Mouse (Mus musculus) stomach, embryonic 16.5 days (tissue): ENCODE measurements around the gene Thumpd3. TPM values are rescaled to one million over a fixed set of nuclear protein-coding genes. Genes with fewer than 3 reads are reported as not detected.

Source experiments
- ATAC-seq: fragments of 200-750 bp; cut with Nextera tagmentation; 2 replicates; pipeline ENCODE4 v1.8.0; 2017; ENCODE audit warnings: moderate number of reproducible peaks, moderate TSS enrichment; ENCODE audit not compliant: insufficient read depth, low FRiP score
- H3K27ac ChIP-seq: fragments of 300-500 bp; sonication (generic); 2 replicates; pipeline ENCODE4 v1.5.1; 2014; ENCODE audit warnings: low read length
- H3K27me3 ChIP-seq: fragments of 300-500 bp; sonication (generic); 2 replicates; pipeline ENCODE4 v1.6.1; 2014; ENCODE audit warnings: low read length, control low read depth, mixed read lengths; ENCODE audit not compliant: control insufficient read depth, insufficient read depth
- H3K36me3 ChIP-seq: fragments of 300-500 bp; sonication (generic); 2 replicates; pipeline ENCODE4 v1.6.1; 2014; ENCODE audit warnings: low read length; ENCODE audit not compliant: control insufficient read depth, insufficient read depth
- H3K4me1 ChIP-seq: fragments of 300-500 bp; sonication (generic); 2 replicates; pipeline ENCODE4 v1.6.1; 2014; ENCODE audit warnings: low read length, control low read depth, mixed read lengths; ENCODE audit not compliant: control insufficient read depth, insufficient read depth
- H3K4me2 ChIP-seq: fragments of 300-500 bp; sonication (generic); 2 replicates; pipeline ENCODE4 v1.6.1; 2014; ENCODE audit warnings: low read depth, low read length, mixed read lengths
- H3K4me3 ChIP-seq: fragments of 300-500 bp; sonication (generic); replicated peaks from 2 replicates; pipeline ENCODE4 v1.5.1; 2014; ENCODE audit warnings: mild to moderate bottlenecking, low read length
- H3K9ac ChIP-seq: fragments of 300-500 bp; sonication (generic); 2 replicates; pipeline ENCODE4 v1.6.1; 2014; ENCODE audit warnings: low read length
- H3K9me3 ChIP-seq: fragments of 300-500 bp; sonication (generic); replicated peaks from 2 replicates; pipeline ENCODE4 v1.6.1; 2016; ENCODE audit warnings: low read length, control low read depth; ENCODE audit not compliant: control insufficient read depth
- WGBS: fragments of 180-500 bp; shearing (Covaris S2); extraction: QIAGEN DNeasy Blood & Tissue Kit; methylation state at CpG from one replicate; pipeline ENCODE4 v1.1.7; 2014; 5-methylcytosine and 5-hydroxymethylcytosine counted together
- polyA plus RNA-seq: library from polyadenylated mRNA; unstranded; fragments of >200 nt; fragmentation: Nextera tagmentation; extraction: Ambion mirVana; gene quantifications from 2 replicates; pipeline ENCODE4 v1.2.1, GENCODE M21; 2015

Thumpd3 gene
- polyA plus RNA-seq, 1 experiment from 2014 or later = 51.0 TPM

GRCm38 (mm10) chr6:113047016-113047746 is 1.2 kb downstream of the Thumpd3 start:
- peak overlapping the region; percentile 95 for H3K27ac ChIP-seq
- peak overlapping the region; percentile 65 for H3K4me3 ChIP-seq
- peak overlapping the region; percentile 78 for H3K4me2 ChIP-seq
- H3K36me3 ChIP-seq = peaks cover 15% of the 10 kb centered on the region; the same call in 1 of the 2 replicates
- H3K9me3 ChIP-seq = no peaks in the 10 kb centered on the region
- H3K4me1 ChIP-seq = peaks cover 8% of the 10 kb centered on the region; the same call in 1 of the 2 replicates
- H3K27me3 ChIP-seq = no peaks in the 10 kb centered on the region
- no peak for ATAC-seq
- 53% methylated on average over 15 of the region's 15 CpGs for WGBS
- peak overlapping the region; percentile 83 for H3K9ac ChIP-seq

GRCm38 (mm10) chr6:113048371-113048770 is 2.3 kb downstream of the Thumpd3 start:
- no peaks in the 10 kb centered on the region for H3K9me3 ChIP-seq
- H3K27ac ChIP-seq = no peak overlapping the region
- no peak overlapping the region for H3K4me2 ChIP-seq
- WGBS = 94% methylated on average over 2 of the region's 2 CpGs
- peaks cover 15% of the 10 kb centered on the region; the same call in 1 of the 2 replicates for H3K36me3 ChIP-seq
- ATAC-seq = no peak
- H3K9ac ChIP-seq = no peak overlapping the region
- peaks cover 8% of the 10 kb centered on the region; the same call in 1 of the 2 replicates for H3K4me1 ChIP-seq
- H3K27me3 ChIP-seq = no peaks in the 10 kb centered on the region
- no peak overlapping the region for H3K4me3 ChIP-seq

GRCm38 (mm10) chr6:113049159-113049558 is 3.1 kb downstream of the Thumpd3 start:
- Histone ChIP-seq H3K36me3 (peaks cover 15% of the 10 kb centered on the region; the same call in 1 of the 2 replicates), H3K27me3 (no peaks in the 10 kb centered on the region), H3K9ac (no peak overlapping the region), H3K9me3 (no peaks in the 10 kb centered on the region), H3K27ac (no peak overlapping the region), H3K4me3 (no peak overlapping the region), H3K4me2 (no peak overlapping the region), H3K4me1 (peaks cover 8% of the 10 kb centered on the region; the same call in 1 of the 2 replicates)
- no peak for ATAC-seq
- 80% methylated on average over 3 of the region's 3 CpGs for WGBS

GRCm38 (mm10) chr6:113052972-113053371 is 6.9 kb downstream of the Thumpd3 start:
- H3K9ac ChIP-seq = no peak overlapping the region
- H3K27ac ChIP-seq = no peak overlapping the region
- no peaks in the 10 kb centered on the region for H3K27me3 ChIP-seq
- H3K4me1 ChIP-seq = no peaks in the 10 kb centered on the region
- H3K36me3 ChIP-seq = peaks cover 19% of the 10 kb centered on the region; the same call in 1 of the 2 replicates
- H3K4me2 ChIP-seq = no peak overlapping the region
- H3K4me3 ChIP-seq = no peak overlapping the region
- 47% methylated on average over 3 of the region's 3 CpGs for WGBS
- no peaks in the 10 kb centered on the region for H3K9me3 ChIP-seq
- 0 out of 2 replicates have a peak, but pooled peaks have one; percentile 21 for ATAC-seq

- Histone ChIP-seq H3K36me3 (peaks cover 13% of the 10 kb centered on the region; the same call in 1 of the 2 replicates), H3K9me3 (no peaks in the 10 kb centered on the region), H3K9ac (no peak overlapping the region), H3K4me3 (no peak overlapping the region), H3K27ac (no peak overlapping the region), H3K27me3 (no peaks in the 10 kb centered on the region), H3K4me1 (no peaks in the 10 kb centered on the region), H3K4me2 (no peak overlapping the region)
- WGBS = 78% methylated on average over 6 of the region's 6 CpGs
- ATAC-seq = no peak
Observed at GRCm38 (mm10) chr6:113054552-113055107, 8.6 kb downstream of the Thumpd3 start.

GRCm38 (mm10) chr6:113060892-113061563 is 15.0 kb downstream of the Thumpd3 start:
- no peak overlapping the region for H3K27ac ChIP-seq
- ATAC-seq = no peak
- no peak overlapping the region for H3K4me2 ChIP-seq
- WGBS = 63% methylated on average over 1 of the region's 1 CpGs
- H3K27me3 ChIP-seq = no peaks in the 10 kb centered on the region
- no peak overlapping the region for H3K9ac ChIP-seq
- no peak overlapping the region for H3K4me3 ChIP-seq
- no peaks in the 10 kb centered on the region for H3K4me1 ChIP-seq
- peaks cover 27% of the 10 kb centered on the region; the same call in 1 of the 2 replicates for H3K36me3 ChIP-seq
- H3K9me3 ChIP-seq = no peaks in the 10 kb centered on the region

- ATAC-seq = no peak
Observed at GRCm38 (mm10) chr6:113062253-113062652, 16.2 kb downstream of the Thumpd3 start.

GRCm38 (mm10) chr6:113063363-113063762 is 17.3 kb downstream of the Thumpd3 start:
- H3K27ac ChIP-seq = no peak overlapping the region
- ATAC-seq = no peak
- H3K36me3 ChIP-seq = peaks cover 43% of the 10 kb centered on the region

More at GRCm38 (mm10) chr6:113062253-113062652, 16.2 kb downstream of the Thumpd3 start:
- Histone ChIP-seq H3K9ac (no peak overlapping the region), H3K27me3 (no peaks in the 10 kb centered on the region), H3K9me3 (no peaks in the 10 kb centered on the region), H3K36me3 (peaks cover 36% of the 10 kb centered on the region), H3K4me1 (no peaks in the 10 kb centered on the region), H3K27ac (no peak overlapping the region), H3K4me3 (no peak overlapping the region), H3K4me2 (no peak overlapping the region)
- 63% methylated on average over 3 of the region's 3 CpGs for WGBS

GRCm38 (mm10) chr6:113065186-113065585 is 19.2 kb downstream of the Thumpd3 start:
- no peaks in the 10 kb centered on the region for H3K4me1 ChIP-seq
- no peak overlapping the region for H3K4me3 ChIP-seq
- no peak for ATAC-seq
- no peak overlapping the region for H3K4me2 ChIP-seq
- no peak overlapping the region for H3K9ac ChIP-seq
- H3K9me3 ChIP-seq = no peaks in the 10 kb centered on the region
- WGBS = 89% methylated on average over 3 of the region's 3 CpGs
- no peaks in the 10 kb centered on the region for H3K27me3 ChIP-seq
- no peak overlapping the region for H3K27ac ChIP-seq
- H3K36me3 ChIP-seq = peaks cover 44% of the 10 kb centered on the region

More at GRCm38 (mm10) chr6:113063363-113063762, 17.3 kb downstream of the Thumpd3 start:
- Histone ChIP-seq H3K27me3 (no peaks in the 10 kb centered on the region), H3K9me3 (no peaks in the 10 kb centered on the region), H3K4me2 (no peak overlapping the region), H3K4me3 (no peak overlapping the region), H3K4me1 (no peaks in the 10 kb centered on the region), H3K9ac (no peak overlapping the region)
- 91% methylated on average over 10 of the region's 10 CpGs for WGBS
